Mouse (Mus musculus) effector memory CD4-positive, alpha-beta T cell, adult 7 months (primary cell): ENCODE data around the gene Skiv2l. TPM values are rescaled to one million over a fixed set of nuclear protein-coding genes. Genes with fewer than 3 reads are reported as not detected.

Experiments used
- polyA plus RNA-seq: library from polyadenylated mRNA; unstranded; fragments of 100-300 nt; shearing (Covaris generic); gene quantifications from one replicate; pipeline ENCODE4 v1.2.1, GENCODE M21; 2017

The Skiv2l gene
- polyA plus RNA-seq = 117 TPM

GRCm38 (mm10) chr17:34849722-34850516 is at the start of gene Skiv2l, which contains the start of gene Nelfe:
TSS of gene Skiv2l (minus strand) at chr17:34850210.
TSS of gene Nelfe (plus strand) at chr17:34850391.

GRCm38 (mm10) chr17:34898160-34898586 is 48.2 kb upstream of the Skiv2l start, which contains the start of the genes C2 and Ehmt2:
TSS of gene C2 (minus strand) at chr17:34898265.
TSS of gene Ehmt2 (plus strand) at chr17:34898469.

GRCm38 (mm10) chr17:34881683-34882310 is 31.8 kb upstream of the Skiv2l start, which contains the start of gene Gm20547:
TSS of gene Gm20547 (minus strand) at chr17:34882042.

GRCm38 (mm10) chr17:34879336-34879879 is 29.4 kb upstream of the Skiv2l start, which contains the start of gene Zbtb12:
TSS of gene Zbtb12 (plus strand) at chr17:34879483.

GRCm38 (mm10) chr17:34862416-34863081 is 12.5 kb upstream of the Skiv2l start, which contains the start of gene Cfb:
TSS of gene Cfb (minus strand) at chr17:34862518.

GRCm38 (mm10) chr17:34836856-34837221 is 13.2 kb downstream of the Skiv2l start, which contains the start of the genes Stk19 and Dxo:
TSS of gene Stk19 (minus strand) at chr17:34836945.
TSS of gene Dxo (plus strand) at chr17:34837019.

GRCm38 (mm10) chr17:34804301-34804700 is 45.7 kb downstream of the Skiv2l start, which contains the start of gene Cyp21a1:
TSS of gene Cyp21a1 (minus strand) at chr17:34804561.

Other genes with a start within 250 kb of the Skiv2l start
- gene Rnf5, start 246.5 kb downstream of the Skiv2l start, polyA plus RNA-seq = 59.0 TPM
- 18.8 TPM for gene Agpat1, start 245.9 kb downstream of the Skiv2l start, polyA plus RNA-seq
- 3.2 TPM for gene Egfl8, start 234.2 kb downstream of the Skiv2l start, polyA plus RNA-seq
- gene Ppt2, start 221.7 kb downstream of the Skiv2l start, polyA plus RNA-seq = 28.8 TPM
- gene Prrt1, start 220.7 kb downstream of the Skiv2l start, polyA plus RNA-seq = 20.9 TPM
- gene Fkbpl, start 205.4 kb downstream of the Skiv2l start, polyA plus RNA-seq = 1.00 TPM
- 55.9 TPM for gene Atf6b, start 203.1 kb downstream of the Skiv2l start, polyA plus RNA-seq
- gene Tnxb, start 179.7 kb downstream of the Skiv2l start, polyA plus RNA-seq = 0.02 TPM
- gene C4b, start 106.3 kb downstream of the Skiv2l start, polyA plus RNA-seq = not detected
- gene Cyp21a1, start 45.6 kb downstream of the Skiv2l start, polyA plus RNA-seq = not detected
- 22.8 TPM for gene Stk19, start 13.3 kb downstream of the Skiv2l start, polyA plus RNA-seq
- gene Dxo, start 13.2 kb downstream of the Skiv2l start, polyA plus RNA-seq = 93.8 TPM
- 34.7 TPM for gene Nelfe, start 181 bp upstream of the Skiv2l start, polyA plus RNA-seq
- 0.40 TPM for gene Cfb, start 12.3 kb upstream of the Skiv2l start, polyA plus RNA-seq
- gene Zbtb12, start 29.3 kb upstream of the Skiv2l start, polyA plus RNA-seq = 0.38 TPM
- gene Gm20547, start 31.8 kb upstream of the Skiv2l start, polyA plus RNA-seq = not detected
- gene C2, start 48.1 kb upstream of the Skiv2l start, polyA plus RNA-seq = 1.4 TPM
- gene Ehmt2, start 48.3 kb upstream of the Skiv2l start, polyA plus RNA-seq = 55.0 TPM
- gene Slc44a4, start 64.3 kb upstream of the Skiv2l start, polyA plus RNA-seq = not detected
- gene Neu1, start 81.0 kb upstream of the Skiv2l start, polyA plus RNA-seq = 63.5 TPM
- gene Hspa1b, start 109.0 kb upstream of the Skiv2l start, polyA plus RNA-seq = 1,521 TPM
- 90.8 TPM for gene Gm20481, start 119.7 kb upstream of the Skiv2l start, polyA plus RNA-seq
- gene Hspa1a, start 121.9 kb upstream of the Skiv2l start, polyA plus RNA-seq = 909 TPM
- gene Hspa1l, start 122.5 kb upstream of the Skiv2l start, polyA plus RNA-seq = not detected
- gene Lsm2, start 131.7 kb upstream of the Skiv2l start, polyA plus RNA-seq = 50.0 TPM
- gene Vars, start 150.8 kb upstream of the Skiv2l start, polyA plus RNA-seq = 214 TPM
- 0.37 TPM for gene Vwa7, start 166.4 kb upstream of the Skiv2l start, polyA plus RNA-seq
- gene Sapcd1, start 177.8 kb upstream of the Skiv2l start, polyA plus RNA-seq = not detected
- gene Msh5, start 196.5 kb upstream of the Skiv2l start, polyA plus RNA-seq = 2.2 TPM
- gene Clic1, start 199.8 kb upstream of the Skiv2l start, polyA plus RNA-seq = 334 TPM
- 0.85 TPM for gene Ddah2, start 208.8 kb upstream of the Skiv2l start, polyA plus RNA-seq
- gene Ly6g6c, start 215.2 kb upstream of the Skiv2l start, polyA plus RNA-seq = not detected
- gene Mpig6b, start 216.0 kb upstream of the Skiv2l start, polyA plus RNA-seq = not detected
- gene Ly6g6e, start 226.7 kb upstream of the Skiv2l start, polyA plus RNA-seq = not detected
- not detected for gene Ly6g6d, start 227.9 kb upstream of the Skiv2l start, polyA plus RNA-seq
- not detected for gene Ly6g6f, start 235.4 kb upstream of the Skiv2l start, polyA plus RNA-seq
- 79.3 TPM for gene Abhd16a, start 239.1 kb upstream of the Skiv2l start, polyA plus RNA-seq